Mouse (Mus musculus) splenic B cell, adult 2 months (primary cell): ENCODE results near the gene Atp2b4.

ENCODE experiments used
- DNase-seq: peaks from one replicate; pipeline ENCODE4 v3.0.0-alpha.2; 2011; ENCODE audit warnings: low read depth, low spot score
- H3K27me3 ChIP-seq: 2 replicates; pipeline ENCODE4 v1.6.1; 2012; ENCODE audit warnings: mild to moderate bottlenecking, low read length, moderate library complexity, mixed read lengths; ENCODE audit not compliant: control insufficient read depth, poor library complexity, insufficient read depth, severe bottlenecking
- H3K36me3 ChIP-seq: 2 replicates; pipeline ENCODE4 v1.6.1; 2012; ENCODE audit warnings: mild to moderate bottlenecking, low read length, moderate library complexity, mixed read lengths; ENCODE audit not compliant: control insufficient read depth, poor library complexity, insufficient read depth, severe bottlenecking

Gene Atp2b4

GRCm38 (mm10) chr1:133650288-133651055, 150.4 kb downstream of the Atp2b4 start:
- H3K27me3 ChIP-seq = no peaks in the 10 kb centered on the region
- no peak for DNase-seq
- H3K36me3 ChIP-seq = peaks cover 4% of the 10 kb centered on the region
